Mouse (Mus musculus) forebrain, embryonic 13.5 days (tissue): ENCODE results near the gene Egfem1. TPM values are rescaled to one million over a fixed set of nuclear protein-coding genes. Genes with fewer than 3 reads are reported as not detected.

Experiments used
- ATAC-seq: fragments of 200-750 bp; cut with Nextera tagmentation; 2 replicates; pipeline ENCODE4 v1.8.0; 2017
- H3K27ac ChIP-seq: fragments of 300-500 bp; sonication (generic); 2 replicates; pipeline ENCODE4 v1.5.1; 2015; ENCODE audit warnings: inconsistent platforms, mild to moderate bottlenecking, moderate library complexity
- H3K27me3 ChIP-seq: fragments of 300-500 bp; sonication (generic); 2 replicates; pipeline ENCODE4 v1.6.1; 2015; ENCODE audit warnings: mild to moderate bottlenecking, inconsistent platforms
- H3K36me3 ChIP-seq: fragments of 300-500 bp; sonication (generic); 2 replicates; pipeline ENCODE4 v1.6.1; 2015; ENCODE audit warnings: mild to moderate bottlenecking, inconsistent platforms; ENCODE audit not compliant: poor library complexity, severe bottlenecking
- H3K4me1 ChIP-seq: fragments of 300-500 bp; sonication (generic); 2 replicates; pipeline ENCODE4 v1.6.1; 2015; ENCODE audit warnings: inconsistent platforms
- H3K4me2 ChIP-seq: fragments of 300-500 bp; sonication (generic); 2 replicates; pipeline ENCODE4 v1.6.1; 2015; ENCODE audit warnings: inconsistent platforms, mild to moderate bottlenecking, moderate library complexity
- H3K4me3 ChIP-seq: fragments of 300-500 bp; sonication (generic); 2 replicates; pipeline ENCODE4 v1.5.1; 2015; ENCODE audit warnings: mild to moderate bottlenecking, inconsistent platforms
- H3K9ac ChIP-seq: fragments of 300-500 bp; sonication (generic); 2 replicates; pipeline ENCODE4 v1.6.1; 2015; ENCODE audit warnings: mild to moderate bottlenecking, inconsistent platforms
- H3K9me3 ChIP-seq: fragments of 300-500 bp; sonication (generic); replicated peaks from 2 replicates; pipeline ENCODE4 v1.6.1; 2016; ENCODE audit warnings: inconsistent platforms
- WGBS: fragments of 180-500 bp; shearing (Covaris S2); methylation state at CpG from one replicate; pipeline ENCODE4 v1.1.7; 2015; 5-methylcytosine and 5-hydroxymethylcytosine counted together
- polyA plus RNA-seq: library from polyadenylated mRNA; unstranded; fragments of >200 nt; fragmentation: Nextera tagmentation; extraction: Ambion mirVana; gene quantifications from 2 replicates; pipeline ENCODE4 v1.2.1, GENCODE M21; 2015

Egfem1 gene
- polyA plus RNA-seq, 1 experiment from 2014 or later: 5.2 TPM

- Histone ChIP-seq H3K9me3 (no peaks in the 10 kb centered on the region), H3K4me3 (no peak overlapping the region), H3K36me3 (no peaks in the 10 kb centered on the region), H3K27me3 (no peaks in the 10 kb centered on the region), H3K27ac (no peak overlapping the region), H3K4me2 (no peak overlapping the region), H3K4me1 (peaks cover 15% of the 10 kb centered on the region; the same call in 1 of the 2 replicates), H3K9ac (no peak overlapping the region)
- 59% methylated on average over 1 of the region's 1 CpGs for WGBS
- no peak for ATAC-seq
Measured at GRCm38 (mm10) chr3:29539902-29540301, 458.1 kb downstream of the Egfem1 start.

GRCm38 (mm10) chr3:29541477-29542079, 459.8 kb downstream of the Egfem1 start:
- Histone ChIP-seq H3K36me3 (no peaks in the 10 kb centered on the region), H3K4me1 (peaks cover 15% of the 10 kb centered on the region; the same call in 1 of the 2 replicates), H3K9me3 (no peaks in the 10 kb centered on the region), H3K27ac (no peak overlapping the region), H3K27me3 (no peaks in the 10 kb centered on the region), H3K9ac (no peak overlapping the region), H3K4me3 (no peak overlapping the region), H3K4me2 (no peak overlapping the region)
- WGBS: 4% methylated on average over 1 of the region's 1 CpGs
- ATAC-seq: peak; percentile 93

GRCm38 (mm10) chr3:29544056-29544455, 462.2 kb downstream of the Egfem1 start:
- no peak for ATAC-seq
- Histone ChIP-seq H3K9me3 (no peaks in the 10 kb centered on the region), H3K9ac (no peak overlapping the region), H3K36me3 (no peaks in the 10 kb centered on the region), H3K4me3 (no peak overlapping the region), H3K27me3 (no peaks in the 10 kb centered on the region), H3K27ac (no peak overlapping the region), H3K4me2 (no peak overlapping the region), H3K4me1 (peaks cover 15% of the 10 kb centered on the region; the same call in 1 of the 2 replicates)
- WGBS: 64% methylated on average over 1 of the region's 1 CpGs

- WGBS: 79% methylated on average over 1 of the region's 1 CpGs
- no peak for ATAC-seq
Measured at GRCm38 (mm10) chr3:29563171-29563570, 481.3 kb downstream of the Egfem1 start.

GRCm38 (mm10) chr3:29578055-29578860, 496.4 kb downstream of the Egfem1 start:
- Histone ChIP-seq H3K36me3 (no peaks in the 10 kb centered on the region), H3K4me1 (peaks cover 7% of the 10 kb centered on the region; the same call in 1 of the 2 replicates), H3K9ac (no peak overlapping the region), H3K27me3 (no peaks in the 10 kb centered on the region), H3K27ac (no peak overlapping the region), H3K4me3 (no peak overlapping the region), H3K4me2 (no peak overlapping the region), H3K9me3 (no peaks in the 10 kb centered on the region)
- peak; percentile 76 for ATAC-seq
- 19% methylated on average over 5 of the region's 5 CpGs for WGBS

More at GRCm38 (mm10) chr3:29563171-29563570, 481.3 kb downstream of the Egfem1 start:
- Histone ChIP-seq H3K9me3 (no peaks in the 10 kb centered on the region), H3K27ac (no peak overlapping the region), H3K4me2 (no peak overlapping the region), H3K36me3 (no peaks in the 10 kb centered on the region), H3K4me1 (no peaks in the 10 kb centered on the region), H3K9ac (no peak overlapping the region), H3K27me3 (no peaks in the 10 kb centered on the region), H3K4me3 (no peak overlapping the region)

GRCm38 (mm10) chr3:29582749-29583148, 500.9 kb downstream of the Egfem1 start:
- Histone ChIP-seq H3K4me3 (no peak overlapping the region), H3K27me3 (no peaks in the 10 kb centered on the region), H3K9me3 (no peaks in the 10 kb centered on the region), H3K27ac (no peak overlapping the region), H3K36me3 (no peaks in the 10 kb centered on the region), H3K4me2 (no peak overlapping the region), H3K4me1 (peaks cover 7% of the 10 kb centered on the region; the same call in 1 of the 2 replicates), H3K9ac (no peak overlapping the region)
- WGBS: 59% methylated on average over 8 of the region's 8 CpGs
- ATAC-seq: peak; percentile 70; the same call in 1 of the 2 replicates

- H3K9me3 ChIP-seq: no peaks in the 10 kb centered on the region
- ATAC-seq: 0 out of 2 replicates have a peak, but pooled peaks have one; percentile 41
- H3K27ac ChIP-seq: no peak overlapping the region
- H3K27me3 ChIP-seq: no peaks in the 10 kb centered on the region
- WGBS: 42% methylated on average over 7 of the region's 7 CpGs
- H3K4me3 ChIP-seq: no peak overlapping the region
- H3K4me2 ChIP-seq: no peak overlapping the region
- H3K36me3 ChIP-seq: no peaks in the 10 kb centered on the region
- peaks cover 10% of the 10 kb centered on the region for H3K4me1 ChIP-seq
- no peak overlapping the region for H3K9ac ChIP-seq
Measured at GRCm38 (mm10) chr3:29602140-29602539, 520.3 kb downstream of the Egfem1 start.

- Histone ChIP-seq H3K9ac (no peak overlapping the region), H3K36me3 (no peaks in the 10 kb centered on the region), H3K9me3 (no peaks in the 10 kb centered on the region), H3K4me3 (no peak overlapping the region), H3K27ac (peak overlapping the region; percentile 19; the same call in 1 of the 2 replicates), H3K4me2 (no peak overlapping the region), H3K27me3 (no peaks in the 10 kb centered on the region), H3K4me1 (peaks cover 8% of the 10 kb centered on the region)
- ATAC-seq: peak; percentile 81; the same call in 1 of the 2 replicates
- WGBS: 27% methylated on average over 3 of the region's 3 CpGs
Measured at GRCm38 (mm10) chr3:29608713-29609112, 526.9 kb downstream of the Egfem1 start.

GRCm38 (mm10) chr3:29609174-29609573, 527.4 kb downstream of the Egfem1 start:
- Histone ChIP-seq H3K4me2 (no peak overlapping the region), H3K36me3 (no peaks in the 10 kb centered on the region), H3K27me3 (no peaks in the 10 kb centered on the region), H3K4me1 (peaks cover 8% of the 10 kb centered on the region), H3K4me3 (no peak overlapping the region), H3K9me3 (no peaks in the 10 kb centered on the region), H3K27ac (peak overlapping the region; percentile 19; the same call in 1 of the 2 replicates), H3K9ac (no peak overlapping the region)
- ATAC-seq: peak; percentile 59; the same call in 1 of the 2 replicates
- WGBS: 43% methylated on average over 2 of the region's 2 CpGs

GRCm38 (mm10) chr3:29619586-29619985, 537.8 kb downstream of the Egfem1 start:
- H3K4me3 ChIP-seq: no peak overlapping the region
- no peaks in the 10 kb centered on the region for H3K27me3 ChIP-seq
- H3K27ac ChIP-seq: no peak overlapping the region
- H3K9me3 ChIP-seq: no peaks in the 10 kb centered on the region
- no peak overlapping the region for H3K9ac ChIP-seq
- WGBS: 77% methylated on average over 1 of the region's 1 CpGs
- no peak overlapping the region for H3K4me2 ChIP-seq
- no peaks in the 10 kb centered on the region for H3K36me3 ChIP-seq
- ATAC-seq: no peak
- H3K4me1 ChIP-seq: no peaks in the 10 kb centered on the region

- WGBS: 75% methylated on average over 2 of the region's 2 CpGs
- H3K27me3 ChIP-seq: no peaks in the 10 kb centered on the region
- no peak overlapping the region for H3K27ac ChIP-seq
- H3K4me2 ChIP-seq: no peak overlapping the region
- no peaks in the 10 kb centered on the region for H3K36me3 ChIP-seq
- H3K9me3 ChIP-seq: no peaks in the 10 kb centered on the region
- H3K4me1 ChIP-seq: no peaks in the 10 kb centered on the region
- H3K9ac ChIP-seq: no peak overlapping the region
- H3K4me3 ChIP-seq: no peak overlapping the region
- ATAC-seq: no peak; the same call in 1 of the 2 replicates
Measured at GRCm38 (mm10) chr3:29639819-29640218, 558.0 kb downstream of the Egfem1 start.

- no peak overlapping the region for H3K27ac ChIP-seq
- no peak overlapping the region for H3K4me3 ChIP-seq
- no peaks in the 10 kb centered on the region for H3K27me3 ChIP-seq
- 67% methylated on average over 2 of the region's 2 CpGs for WGBS
- H3K4me1 ChIP-seq: 0 out of 2 replicates have a peak, but pooled peaks cover 3% of the 10 kb centered on the region
- no peak overlapping the region for H3K4me2 ChIP-seq
- H3K9me3 ChIP-seq: no peaks in the 10 kb centered on the region
- peak; percentile 82 for ATAC-seq
- H3K36me3 ChIP-seq: no peaks in the 10 kb centered on the region
- H3K9ac ChIP-seq: no peak overlapping the region
Measured at GRCm38 (mm10) chr3:29666796-29667195, 585.0 kb downstream of the Egfem1 start.
